Mouse (Mus musculus) cortical plate, adult 2 months (tissue): ENCODE data around the gene Spsb2. TPM values are rescaled to one million over a fixed set of nuclear protein-coding genes. Genes with fewer than 3 reads are reported as not detected.

Experiments used
- H3K27ac ChIP-seq: fragments of 200-500 bp; 2 replicates; pipeline ENCODE4 v1.5.1; 2012; ENCODE audit warnings: low read length, control low read depth, inconsistent platforms; ENCODE audit not compliant: insufficient read depth
- H3K4me1 ChIP-seq: fragments of 200-500 bp; 2 replicates; pipeline ENCODE4 v1.6.1; 2011; ENCODE audit warnings: low read length; ENCODE audit not compliant: control insufficient read depth, insufficient read depth
- H3K4me3 ChIP-seq: fragments of 200-500 bp; 2 replicates; pipeline ENCODE4 v1.5.1; 2011; ENCODE audit warnings: mild to moderate bottlenecking, low read length, control low read depth; ENCODE audit not compliant: insufficient read depth
- CTCF ChIP-seq: fragments of 200-500 bp; IDR thresholded peaks from 2 replicates; pipeline ENCODE4 v1.5.1; 2011; ENCODE audit warnings: mild to moderate bottlenecking, control low read depth, low read length; ENCODE audit not compliant: insufficient read depth; ENCODE audit errors: extremely low read depth
- POLR2A ChIP-seq: fragments of 200-500 bp; IDR thresholded peaks from 2 replicates; pipeline ENCODE4 v1.6.1; 2011; ENCODE audit warnings: mild to moderate bottlenecking, low read length, control low read depth; ENCODE audit not compliant: insufficient read depth; ENCODE audit errors: extremely low read depth
- polyA plus RNA-seq: library from polyadenylated mRNA; depleted of rRNA; stranded (reverse); fragments of >200 nt; gene quantifications from 2 replicates; pipeline ENCODE4 v1.2.3, GENCODE M21; 2012; rRNA removed

Spsb2 gene
- polyA plus RNA-seq, 1 experiment = 4.8 TPM

- H3K4me1 ChIP-seq = no peaks in the 10 kb centered on the region
- no peak overlapping the region for H3K27ac ChIP-seq
- H3K4me3 ChIP-seq = no peak overlapping the region
- TF ChIP-seq POLR2A (no peak), CTCF (no peak)
These were observed 46.2 kb downstream of the Spsb2 start for GRCm38 (mm10) chr6:124854647-124855046.

- peak; percentile 71; the same call in 1 of the 2 replicates for TF ChIP-seq POLR2A
- no peak for TF ChIP-seq CTCF
- Histone ChIP-seq H3K27ac (no peak overlapping the region), H3K4me1 (peaks cover 3% of the 10 kb centered on the region), H3K4me3 (peak overlapping the region; percentile 36)
These were observed 47.9 kb downstream of the Spsb2 start for GRCm38 (mm10) chr6:124856321-124856720.

- H3K4me1 ChIP-seq = peaks cover 4% of the 10 kb centered on the region
- TF ChIP-seq CTCF = 0 out of 2 replicates have a peak, but pooled peaks have one; percentile 14
- no peak for TF ChIP-seq POLR2A
These were observed 48.7 kb downstream of the Spsb2 start, which contains the start of gene P3h3 for GRCm38 (mm10) chr6:124856916-124857839. TSS of gene P3h3 (minus strand) at chr6:124857752.

GRCm38 (mm10) chr6:124857840-124858530 is 49.5 kb downstream of the Spsb2 start:
- peak overlapping the region; percentile 36 for H3K4me3 ChIP-seq
- peaks cover 4% of the 10 kb centered on the region for H3K4me1 ChIP-seq
- TF ChIP-seq POLR2A (peak; percentile 49; the same call in 1 of the 2 replicates), CTCF (no peak)
- H3K27ac ChIP-seq = no peak overlapping the region

More at GRCm38 (mm10) chr6:124856916-124857839, 48.7 kb downstream of the Spsb2 start, which contains the start of gene P3h3:
- peak within 1 kb of the TSS; percentile 51; the same call in 1 of the 2 replicates for H3K27ac ChIP-seq
- peak within 1 kb of the TSS; percentile 36 for H3K4me3 ChIP-seq

GRCm38 (mm10) chr6:124858561-124859318 is 50.3 kb downstream of the Spsb2 start:
- Histone ChIP-seq H3K4me1 (peaks cover 4% of the 10 kb centered on the region), H3K27ac (no peak overlapping the region), H3K4me3 (no peak overlapping the region)
- no peak for TF ChIP-seq POLR2A
- no peak for TF ChIP-seq CTCF

- Histone ChIP-seq H3K27ac (peak overlapping the region; percentile 17; the same call in 1 of the 2 replicates), H3K4me1 (peaks cover 4% of the 10 kb centered on the region), H3K4me3 (peak overlapping the region; percentile 9; the same call in 1 of the 2 replicates)
- TF ChIP-seq POLR2A (peak; percentile 45; the same call in 1 of the 2 replicates), CTCF (peak; percentile 80)
These were observed 51.3 kb downstream of the Spsb2 start for GRCm38 (mm10) chr6:124859725-124860124.

Other genes starting within 250 kb of the Spsb2 start
- gene C1rb, start 238.4 kb upstream of the Spsb2 start, polyA plus RNA-seq = not detected in 2 replicates
- gene C1s2, start 172.6 kb upstream of the Spsb2 start, polyA plus RNA-seq = 0.29 and 0.34 TPM in 2 replicates
- 45.3 and 47.6 TPM in 2 replicates for gene Lpcat3, start 145.6 kb upstream of the Spsb2 start, polyA plus RNA-seq
- 57.3 and 58.3 TPM in 2 replicates for gene Emg1, start 96.5 kb upstream of the Spsb2 start, polyA plus RNA-seq
- 104 and 105 TPM in 2 replicates for gene Phb2, start 96.3 kb upstream of the Spsb2 start, polyA plus RNA-seq
- gene Ptpn6, start 69.9 kb upstream of the Spsb2 start, polyA plus RNA-seq = 6.3 and 6.5 TPM in 2 replicates
- 340 and 352 TPM in 2 replicates for gene Grcc10, start 67.3 kb upstream of the Spsb2 start, polyA plus RNA-seq
- gene Gm45234, start 52.6 kb upstream of the Spsb2 start, polyA plus RNA-seq = not detected in 2 replicates
- gene Atn1, start 52.1 kb upstream of the Spsb2 start, polyA plus RNA-seq = 60.7 and 63.3 TPM in 2 replicates
- 741 and 755 TPM in 2 replicates for gene Eno2, start 39.0 kb upstream of the Spsb2 start, polyA plus RNA-seq
- gene Lrrc23, start 28.9 kb upstream of the Spsb2 start, polyA plus RNA-seq = 2.4 and 5.0 TPM in 2 replicates
- 1,059 and 1,064 TPM in 2 replicates for gene Tpi1, start 5.6 kb downstream of the Spsb2 start, polyA plus RNA-seq
- 151 and 152 TPM in 2 replicates for gene Usp5, start 20.8 kb downstream of the Spsb2 start, polyA plus RNA-seq
- 2.3 and 2.4 TPM in 2 replicates for gene Cdca3, start 20.9 kb downstream of the Spsb2 start, polyA plus RNA-seq
- 0.17 and 0.25 TPM in 2 replicates for gene Gnb3, start 31.6 kb downstream of the Spsb2 start, polyA plus RNA-seq
- gene P3h3, start 49.1 kb downstream of the Spsb2 start, polyA plus RNA-seq = 59.6 and 66.5 TPM in 2 replicates
- 163 and 187 TPM in 2 replicates for gene Gpr162, start 55.3 kb downstream of the Spsb2 start, polyA plus RNA-seq
- gene Cd4, start 79.6 kb downstream of the Spsb2 start, polyA plus RNA-seq = 1.1 and 4.7 TPM in 2 replicates
- 5.1 and 6.5 TPM in 2 replicates for gene Lag3, start 103.0 kb downstream of the Spsb2 start, polyA plus RNA-seq
- gene Ptms, start 111.4 kb downstream of the Spsb2 start, polyA plus RNA-seq = 1,375 and 1,380 TPM in 2 replicates
- 732 and 737 TPM in 2 replicates for gene Mlf2, start 122.7 kb downstream of the Spsb2 start, polyA plus RNA-seq
- gene Cops7a, start 156.9 kb downstream of the Spsb2 start, polyA plus RNA-seq = 279 and 280 TPM in 2 replicates
- 157 and 164 TPM in 2 replicates for gene Pianp, start 188.0 kb downstream of the Spsb2 start, polyA plus RNA-seq
- 46.9 and 51.6 TPM in 2 replicates for gene Zfp384, start 200.5 kb downstream of the Spsb2 start, polyA plus RNA-seq
- gene Ing4, start 231.1 kb downstream of the Spsb2 start, polyA plus RNA-seq = 69.7 and 78.6 TPM in 2 replicates
- 17.3 and 19.4 TPM in 2 replicates for gene Acrbp, start 241.0 kb downstream of the Spsb2 start, polyA plus RNA-seq